Mouse (Mus musculus): ENCODE data around the gene Clip1.
"Not testable (repeated sequence)": the region's sequence is repeated elsewhere in the genome, so short reads cannot be mapped to it uniquely, and the experiment has no call there.

Gene Clip1

DNA sequence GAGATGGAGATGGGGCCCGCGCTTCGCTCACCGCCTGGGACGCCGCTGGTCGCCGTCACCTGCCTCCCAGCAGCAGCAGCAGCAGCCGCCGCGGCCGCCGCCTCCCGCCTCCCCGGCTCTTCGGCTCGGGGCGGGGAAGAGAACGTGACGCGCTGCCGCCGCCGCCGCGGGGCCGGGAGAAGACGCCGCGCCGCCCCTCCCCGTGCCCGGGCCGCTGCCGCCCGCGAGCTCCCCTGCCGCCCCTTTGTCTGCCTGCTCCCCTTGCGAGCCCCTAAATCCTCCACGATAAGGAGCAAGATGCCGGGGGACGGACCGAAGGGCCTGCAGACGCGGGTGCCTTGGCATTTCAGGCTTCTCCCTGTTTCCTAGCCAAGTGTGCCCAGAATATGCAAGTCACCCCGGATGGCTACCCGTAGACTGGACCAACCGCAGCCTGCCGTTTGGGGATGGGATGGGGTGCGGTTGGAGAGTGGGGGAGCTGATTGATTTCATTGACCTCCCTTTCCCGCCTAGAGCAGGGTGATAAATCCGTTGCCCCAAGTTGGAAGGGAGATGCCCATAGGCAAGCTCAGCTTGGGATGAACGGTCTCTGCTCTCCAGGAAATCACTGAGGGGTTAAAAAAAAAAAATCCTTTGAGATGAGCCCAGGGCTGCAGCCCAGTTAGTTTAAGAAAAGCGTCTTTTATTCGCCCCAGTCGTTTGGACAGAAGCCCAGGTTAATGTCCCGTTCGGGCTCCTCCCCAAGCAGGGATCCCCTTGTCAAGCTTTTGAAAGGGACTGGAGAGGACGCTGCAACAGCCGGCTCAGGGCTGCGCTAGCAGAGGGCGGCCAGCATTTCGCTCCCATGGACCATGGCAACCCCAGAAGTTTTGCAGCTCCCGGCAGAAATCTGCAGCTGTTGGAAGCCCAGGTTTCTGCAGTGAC is at the start of gene Clip1:
Clip1 (minus strand) TSS at position 398 of the 924 bp plus-strand sequence.
- peak; percentile 66 to 85 for DNase-seq

DNA sequence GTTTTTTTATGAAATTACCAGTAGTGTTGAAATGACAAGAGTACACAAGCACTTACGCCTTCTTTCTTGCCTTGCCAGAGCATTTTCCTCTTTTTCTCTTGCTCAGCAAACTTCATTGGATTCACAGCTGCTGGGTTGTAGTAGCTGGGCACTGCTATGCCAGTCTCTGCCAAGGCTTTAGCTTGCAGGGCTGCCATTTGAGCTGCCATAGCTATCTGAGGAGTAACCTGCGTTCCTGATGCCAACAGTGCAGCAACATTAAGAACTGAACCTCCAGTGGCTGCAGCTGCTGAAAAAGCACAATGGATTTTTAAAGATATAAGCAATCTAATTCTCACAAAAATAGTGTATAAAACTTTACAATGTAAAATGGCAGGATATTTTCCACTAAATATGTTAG is 46.6 kb upstream of the Clip1 start:
- DNase-seq: no peak

DNA sequence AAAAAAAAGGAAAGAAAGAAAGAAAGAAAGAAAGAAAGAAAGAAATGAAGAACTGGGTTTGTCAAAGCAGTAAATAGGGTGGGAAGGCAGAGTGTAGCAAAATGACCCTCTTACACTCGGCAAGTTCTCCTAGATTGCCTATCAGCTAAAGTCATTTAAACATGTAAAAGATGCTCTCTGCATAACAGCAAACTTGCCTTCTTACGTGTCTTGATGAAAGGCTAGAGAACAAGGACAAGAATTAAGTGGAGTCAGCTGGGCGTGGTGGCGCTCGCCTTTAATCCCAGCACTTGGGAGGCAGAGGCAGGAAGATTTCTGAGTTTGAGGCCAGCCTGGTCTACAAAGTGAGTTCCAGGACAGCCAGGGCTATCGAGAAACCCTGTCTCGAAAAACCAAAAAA is 39.4 kb upstream of the Clip1 start:
- DNase-seq: not testable (repeated sequence)

DNA sequence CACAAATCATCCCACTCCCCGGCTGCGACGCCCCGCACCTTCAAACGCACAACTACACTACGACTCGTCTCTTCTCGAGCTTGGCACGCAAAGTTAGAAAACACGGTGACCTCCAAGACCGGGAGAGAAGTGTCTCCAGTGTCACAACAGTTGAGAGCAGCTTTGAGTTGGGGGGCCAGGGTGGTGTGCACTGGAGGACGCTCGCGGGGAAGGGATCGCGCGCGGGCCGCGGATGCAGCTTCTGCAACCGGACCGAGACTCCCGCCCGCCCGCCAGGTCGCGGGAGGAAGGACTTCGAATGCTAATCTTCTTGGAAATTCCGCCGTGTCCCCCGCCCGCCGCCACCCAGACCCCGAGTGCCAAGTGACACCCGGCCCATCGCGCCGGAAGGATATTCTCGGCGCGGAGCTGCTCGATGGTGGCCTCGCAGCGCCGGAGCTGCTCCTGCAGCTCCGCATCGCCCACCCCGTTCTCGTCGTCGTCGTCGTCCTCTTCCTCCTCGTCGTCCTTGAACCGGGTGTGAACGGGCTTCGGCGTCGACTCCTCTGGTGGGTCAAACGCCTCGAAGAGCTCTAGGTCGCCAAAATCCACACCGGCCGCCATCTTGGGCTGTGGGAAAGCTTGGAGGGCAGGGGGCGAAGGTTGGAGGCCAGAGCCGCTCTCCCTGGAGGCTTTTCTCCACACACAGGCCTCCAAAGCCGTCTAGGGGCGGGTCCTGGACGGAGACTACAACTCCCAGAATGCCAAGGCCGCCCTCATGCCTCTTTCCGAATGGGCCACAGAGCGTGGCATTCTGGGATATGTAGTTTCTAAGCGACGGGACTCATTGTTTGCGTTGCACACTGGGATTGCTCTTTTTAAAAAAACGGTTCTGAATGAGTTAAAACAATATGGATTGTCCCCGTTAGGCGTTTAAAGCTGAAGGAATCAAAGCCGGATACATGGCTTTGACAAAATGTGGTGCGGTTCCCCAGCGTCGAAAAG is 36.2 kb upstream of the Clip1 start, which contains the start of gene Zcchc8:
Zcchc8 (minus strand) TSS at position 773 of the 984 bp plus-strand sequence.
- DNase-seq: peak; percentile 94 to 96

DNA sequence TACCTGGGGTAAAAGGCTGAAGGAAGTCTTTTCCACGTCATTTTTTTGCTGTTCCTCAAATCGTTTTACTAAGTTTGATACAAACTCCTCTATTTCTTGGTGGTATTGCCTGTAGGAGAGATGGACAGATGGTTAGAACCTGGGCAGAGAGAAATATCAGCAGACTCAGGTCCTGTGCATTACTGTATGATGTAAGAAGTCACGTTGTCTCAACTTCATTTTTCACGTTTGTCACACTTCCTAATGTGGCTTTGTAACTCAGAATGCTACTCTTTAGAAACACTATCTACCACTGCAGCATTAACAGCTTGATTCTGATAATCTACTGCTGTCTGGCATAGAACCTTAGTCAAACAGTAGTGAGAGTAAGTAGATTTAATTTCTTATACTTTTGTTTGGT is 30.2 kb upstream of the Clip1 start:
- no peak for DNase-seq

DNA sequence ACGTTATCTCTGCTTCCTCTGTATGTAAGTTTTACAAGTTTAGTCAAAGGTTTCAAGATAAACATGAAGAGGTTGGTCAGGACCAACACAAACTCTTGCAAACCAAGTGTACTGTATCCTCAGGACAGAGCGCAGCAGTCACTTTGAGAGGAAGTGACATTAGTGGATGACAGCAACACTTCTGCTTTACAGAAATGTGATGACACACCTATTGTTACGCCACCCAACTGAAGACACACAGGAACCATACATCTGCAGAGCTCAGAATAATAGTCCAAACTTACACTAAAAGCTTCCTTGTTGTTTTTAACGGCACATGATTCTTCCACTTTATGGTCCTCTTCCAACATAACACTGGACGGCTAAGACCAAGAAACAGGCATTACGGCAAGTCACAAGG is 29.4 kb upstream of the Clip1 start:
- DNase-seq: no peak

DNA sequence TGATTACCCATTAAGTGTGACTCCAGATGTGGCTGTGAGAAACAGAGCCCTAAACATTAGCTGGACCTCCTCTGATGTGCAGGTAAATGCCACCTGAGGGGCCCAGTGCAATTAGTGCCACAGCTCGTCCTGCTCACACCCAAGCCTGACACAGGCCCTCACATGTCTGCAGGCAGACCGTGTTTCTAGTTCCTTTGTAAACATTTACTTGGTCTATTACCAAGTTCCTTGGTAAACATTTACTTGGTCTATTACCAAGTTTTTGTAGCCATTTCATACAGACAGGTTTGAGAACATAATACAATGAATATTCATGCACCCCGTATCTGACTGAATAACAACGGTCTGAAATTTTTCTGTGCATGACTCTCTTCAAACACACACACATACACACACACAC is 25.2 kb upstream of the Clip1 start:
- peak; percentile 35 to 49 for DNase-seq

DNA sequence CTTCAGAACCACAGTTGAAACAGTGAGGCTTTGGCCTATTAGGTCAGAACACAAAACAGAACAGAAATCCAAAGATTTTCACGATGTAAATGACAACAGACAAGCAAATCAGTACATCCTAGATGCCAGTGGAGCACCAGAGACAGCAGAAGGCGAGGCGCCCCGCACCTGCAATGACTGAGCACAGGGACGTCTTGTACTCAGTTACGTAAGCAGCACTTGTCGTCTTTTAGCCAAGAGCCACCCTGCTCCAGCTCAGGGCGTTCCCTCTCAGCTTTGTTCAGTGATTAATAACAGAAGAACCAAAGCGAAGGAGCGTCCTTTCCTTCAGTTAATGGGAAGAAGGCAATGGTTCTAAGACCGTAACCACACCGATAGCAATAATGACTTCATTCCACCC is 24.2 kb upstream of the Clip1 start:
- DNase-seq: peak; percentile 8 to 49

DNA sequence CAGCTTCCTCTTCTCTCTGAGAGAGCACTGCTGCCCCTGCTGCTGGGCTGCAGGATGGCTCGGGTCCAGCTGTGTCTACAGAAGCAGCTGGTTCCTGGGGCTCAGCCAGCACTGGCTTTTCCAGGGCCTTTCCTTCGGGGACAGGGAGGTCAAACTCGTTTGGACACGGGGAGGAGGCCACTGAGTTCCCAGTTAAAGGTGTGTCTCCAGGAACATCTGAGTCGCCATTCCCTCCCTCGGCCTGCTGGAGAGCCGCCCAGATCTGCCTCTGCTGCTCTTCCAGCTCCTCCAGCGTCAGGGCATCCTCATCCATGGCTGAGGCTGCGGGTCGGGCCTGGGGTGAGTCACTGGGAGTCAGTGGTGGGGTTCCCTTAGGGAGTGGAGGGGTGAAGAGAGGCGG is 16.2 kb upstream of the Clip1 start:
- DNase-seq: peak; percentile 76 to 84

DNA sequence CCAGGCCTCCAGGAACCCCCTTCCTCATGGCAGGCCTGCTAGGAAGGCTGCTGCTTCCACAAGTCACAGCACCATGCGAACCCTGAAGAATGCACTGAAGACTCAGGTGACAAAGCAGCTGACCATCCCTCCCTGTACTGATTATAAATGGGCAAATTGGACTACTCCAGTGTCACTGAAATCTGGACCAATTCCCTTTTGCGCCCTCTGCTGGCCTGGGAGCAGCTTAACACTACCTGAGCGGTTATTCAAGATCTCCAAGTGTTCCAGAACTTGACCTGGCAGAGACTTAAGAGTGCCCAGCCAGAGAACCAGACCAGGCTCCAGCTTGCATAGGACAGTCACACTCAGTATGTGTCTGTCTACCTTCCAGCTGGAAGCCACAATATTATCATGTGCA is 14.8 kb upstream of the Clip1 start:
- peak; percentile 76 to 91 for DNase-seq

DNA sequence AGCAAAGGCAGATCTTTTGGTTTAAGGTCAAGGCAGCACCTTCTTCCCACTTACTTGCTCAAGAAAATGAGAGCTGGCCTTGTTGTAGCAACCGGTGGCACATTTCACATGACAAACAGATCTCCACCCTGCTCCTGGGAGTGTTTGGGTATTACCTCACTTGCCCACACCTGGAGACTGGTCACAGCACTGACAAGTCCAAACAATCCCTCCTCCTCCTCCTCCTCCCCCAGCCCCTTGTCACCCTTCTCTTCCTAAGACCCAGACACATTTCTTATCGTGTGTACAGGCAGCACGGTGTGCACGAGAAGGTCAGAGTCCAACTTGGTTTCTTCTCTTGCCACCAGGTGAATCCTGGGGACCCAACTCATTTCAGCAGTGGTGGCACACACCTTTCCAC is 12.5 kb upstream of the Clip1 start:
- no peak for DNase-seq

DNA sequence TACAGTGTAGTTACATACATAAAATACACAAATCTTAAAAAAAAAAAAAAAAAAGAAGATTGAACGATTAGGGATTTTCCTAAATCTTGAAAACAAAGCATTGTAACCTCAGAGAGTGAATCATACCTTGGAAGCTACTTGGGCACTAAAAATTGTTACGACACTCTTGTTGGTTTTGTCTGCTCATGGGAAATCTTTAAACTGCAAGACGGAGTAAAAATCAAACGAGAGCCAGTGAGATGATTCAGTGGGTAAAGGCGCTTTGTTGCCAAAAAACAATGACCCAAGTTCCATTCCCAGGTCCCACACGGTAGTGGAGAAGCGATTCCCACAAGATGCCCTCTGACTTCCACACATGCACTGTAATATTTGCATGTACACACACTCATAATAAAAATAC is 11.8 kb upstream of the Clip1 start:
- no peak for DNase-seq

DNA sequence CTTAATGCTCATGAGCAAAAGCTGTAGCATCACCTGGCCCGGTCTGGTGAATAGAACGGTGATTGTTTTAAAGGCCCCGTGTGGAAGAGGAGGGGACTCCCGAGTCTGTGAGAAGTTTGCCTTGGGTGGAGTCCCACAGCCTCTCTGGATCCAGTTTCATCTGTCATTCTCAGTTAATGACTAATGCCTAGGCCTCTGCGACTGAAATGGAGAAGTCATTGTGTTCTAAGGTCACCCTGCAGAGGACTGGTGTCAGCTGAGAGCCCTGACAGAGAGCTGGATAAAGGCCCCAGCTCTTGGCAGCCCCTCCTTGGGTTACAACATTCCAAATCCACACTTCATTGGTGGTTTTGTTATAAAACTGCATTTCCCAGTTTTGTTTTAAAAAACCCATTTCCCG is 10.1 kb upstream of the Clip1 start:
- no peak for DNase-seq

DNA sequence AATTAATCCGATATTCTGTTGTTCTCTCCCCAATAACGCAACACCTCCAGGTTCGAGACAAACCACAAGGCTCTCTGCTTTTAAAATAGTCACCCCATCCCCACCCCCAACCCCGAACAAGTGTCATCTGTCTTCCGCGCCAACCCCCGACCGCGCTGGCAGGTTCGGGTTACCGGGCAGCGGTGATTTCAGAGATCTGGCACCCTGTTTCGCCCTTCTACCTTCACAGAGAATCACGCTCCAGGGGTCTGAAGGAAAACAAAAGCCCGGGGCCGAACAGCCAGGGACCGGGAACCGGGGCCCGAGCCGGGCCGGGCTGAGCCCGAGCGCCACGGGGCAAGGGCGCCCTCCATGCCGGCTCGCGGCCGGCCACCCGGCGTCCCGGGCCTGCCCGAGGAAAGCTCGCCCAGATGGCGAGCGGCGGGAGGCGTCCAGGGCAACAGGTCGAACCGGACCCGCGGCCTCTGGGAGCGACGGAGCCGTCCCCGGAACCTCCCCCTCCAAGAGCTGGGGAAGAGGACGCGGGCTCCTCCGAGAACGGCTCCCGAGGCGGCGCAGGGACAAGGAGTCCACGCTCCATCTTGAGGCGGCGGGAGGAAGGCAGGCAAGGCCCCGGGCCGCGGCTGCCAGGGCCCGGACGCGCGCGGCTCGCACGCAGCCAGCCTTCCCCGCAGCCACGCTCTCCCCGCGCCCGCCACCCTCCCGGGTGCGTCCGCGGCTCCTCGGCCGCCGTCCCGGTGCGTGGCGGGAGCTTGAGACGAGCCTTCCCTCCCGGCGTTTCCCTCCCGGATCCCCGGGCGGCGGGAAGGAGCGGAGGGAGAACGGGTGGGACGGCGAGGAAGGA is 819 bp downstream of the Clip1 start:
- peak; percentile 61 to 73 for DNase-seq

DNA sequence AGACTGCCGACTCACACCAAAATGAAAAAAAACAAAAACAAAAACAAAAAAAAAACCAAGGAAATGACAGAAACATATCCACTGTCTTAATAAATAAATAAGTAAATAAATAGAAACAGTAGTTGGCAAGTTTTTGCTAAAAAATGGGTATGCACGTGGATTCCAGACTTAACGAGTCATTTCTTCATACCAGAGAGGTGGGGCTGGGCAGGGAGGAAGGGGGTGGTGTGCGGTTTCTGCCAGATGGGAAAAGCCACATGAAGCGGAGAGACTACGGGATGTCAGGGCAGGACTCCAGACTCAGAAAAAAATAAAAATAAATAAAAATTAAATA is 1.4 kb downstream of the Clip1 start:
- peak; percentile 34 to 42 for DNase-seq

DNA sequence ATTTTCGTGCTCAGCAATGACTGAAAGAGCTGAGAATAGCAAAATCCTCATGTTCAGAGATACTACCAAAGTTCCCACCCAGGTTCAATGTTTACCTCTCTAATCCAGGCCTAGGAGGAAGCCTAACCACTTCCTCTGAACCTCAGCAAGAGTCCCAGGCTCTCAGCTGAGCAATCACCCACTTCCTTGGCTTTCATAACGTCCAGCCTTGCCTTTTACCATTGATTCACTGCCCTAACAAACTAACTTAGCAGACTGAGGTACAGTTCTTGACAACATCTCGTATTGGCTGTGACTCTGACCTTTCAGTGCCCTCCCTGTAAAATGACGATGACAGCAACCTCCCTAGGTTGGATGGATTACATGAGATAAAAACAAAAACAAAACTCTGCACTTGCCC is 2.0 kb downstream of the Clip1 start:
- no peak for DNase-seq

DNA sequence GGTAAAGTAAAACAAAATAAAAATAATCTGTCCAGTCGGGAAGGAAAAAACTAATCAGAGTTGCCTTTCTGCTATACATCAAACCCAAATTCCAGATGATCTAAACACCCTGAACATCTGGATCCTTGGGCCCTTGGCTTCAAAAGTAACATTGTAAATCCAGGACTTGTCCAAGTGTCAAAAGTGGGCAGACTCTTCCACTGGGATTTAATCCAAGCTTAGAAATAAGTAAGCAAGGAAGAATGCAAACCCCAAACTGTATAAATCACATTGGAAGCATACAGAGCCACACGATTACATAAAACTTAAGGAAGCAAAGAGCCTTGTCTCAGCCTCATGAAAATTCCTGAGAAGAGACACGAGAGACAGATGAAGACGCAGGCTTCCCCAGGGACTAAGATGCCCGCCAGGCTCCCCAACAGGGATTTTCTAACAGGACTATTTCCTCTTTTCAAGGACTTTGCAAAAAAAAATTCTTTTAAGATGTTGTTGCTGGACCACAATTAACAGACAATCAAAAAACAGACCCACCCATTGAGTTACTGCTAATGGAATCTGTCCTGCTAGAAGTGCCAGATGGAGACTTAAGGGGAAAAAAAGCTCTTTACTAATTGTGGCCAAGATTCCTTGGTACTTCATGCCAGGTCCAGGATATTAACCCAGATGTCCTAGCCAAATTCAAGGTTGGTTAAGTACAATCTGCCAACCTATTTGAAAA is 4.7 kb downstream of the Clip1 start:
- DNase-seq: peak in 1 of 2 experiments; percentile 46

DNA sequence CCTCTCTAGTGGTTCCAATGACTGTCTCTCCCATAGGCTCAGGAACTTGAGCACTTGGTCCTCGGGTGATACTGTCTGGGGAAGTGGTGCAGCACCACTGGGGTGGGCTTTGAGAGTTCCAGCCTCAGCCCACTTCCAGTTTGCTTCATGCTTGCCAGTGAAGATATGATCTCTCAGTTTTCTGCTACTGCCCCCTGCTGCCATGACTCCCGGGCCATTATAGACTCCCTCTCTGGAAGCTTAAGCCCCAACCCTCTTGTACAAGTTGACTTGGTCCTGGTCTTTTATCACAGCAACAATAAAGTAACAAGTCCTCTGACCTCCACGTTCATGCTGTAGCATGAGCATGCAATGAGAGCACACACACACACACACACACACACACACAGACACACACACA is 5.3 kb downstream of the Clip1 start:
- peak in 1 of 2 experiments; percentile 36 for DNase-seq

DNA sequence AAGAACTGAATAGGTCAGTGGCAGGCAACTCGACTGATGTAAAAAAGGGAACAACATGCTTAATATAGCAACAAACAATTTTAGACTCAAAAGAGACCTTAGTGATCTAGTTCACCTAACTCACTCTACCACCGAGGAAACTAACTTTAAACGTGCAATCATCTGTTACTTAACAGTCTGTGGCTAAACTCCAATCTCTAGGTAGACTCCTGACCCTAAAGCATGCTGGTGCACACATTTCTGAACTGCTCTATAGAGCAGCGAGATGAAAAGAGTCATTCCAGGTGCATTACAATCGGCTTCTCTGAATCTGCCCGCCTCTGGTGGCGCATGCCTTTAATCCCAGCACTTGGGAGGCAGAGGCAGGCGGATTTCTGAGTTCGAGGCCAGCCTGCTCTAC is 8.7 kb downstream of the Clip1 start:
- peak in 1 of 2 experiments; percentile 47 for DNase-seq

DNA sequence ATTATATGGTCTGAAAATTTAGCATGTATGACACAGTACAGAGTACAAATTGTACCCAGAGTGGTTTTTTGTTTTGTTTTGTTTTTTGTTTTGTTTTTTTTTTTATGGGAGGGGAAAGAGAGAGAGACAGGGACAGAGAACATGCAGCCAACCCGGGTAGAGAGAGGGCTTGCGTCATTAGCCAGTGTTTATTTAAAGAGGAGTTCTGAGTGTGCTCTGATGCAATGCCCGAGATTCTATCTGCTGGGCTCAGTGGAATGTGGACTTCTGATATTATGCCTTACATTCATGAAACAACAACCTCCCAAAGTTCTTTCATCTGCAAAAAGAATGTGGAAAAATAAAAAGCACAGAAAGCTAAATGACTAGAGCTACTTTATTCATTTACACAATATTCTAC is 9.2 kb downstream of the Clip1 start:
- DNase-seq: peak in 1 of 2 experiments; percentile 73

DNA sequence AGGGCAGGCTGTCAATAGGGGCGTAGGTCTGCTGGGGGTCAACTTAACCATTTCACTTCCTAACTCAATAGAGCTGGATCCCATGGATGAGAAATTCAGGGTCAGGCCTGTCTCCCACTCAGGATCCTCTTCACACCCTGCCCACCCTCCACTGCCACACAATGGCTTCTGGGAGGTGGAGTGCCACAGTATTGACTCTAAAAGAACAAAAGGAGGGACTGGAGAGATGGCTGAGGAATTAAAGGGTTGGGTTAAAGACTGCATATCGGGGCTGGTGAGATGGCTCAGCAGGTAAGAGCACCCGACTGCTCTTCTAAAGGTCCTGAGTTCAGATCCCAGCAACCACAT is 13.0 kb downstream of the Clip1 start:
- DNase-seq: no peak

Measured in kidney, postnatal 36 days (tissue).